Mouse (Mus musculus): Measurements from ENCODE around the gene March1.

The March1 gene

DNA sequence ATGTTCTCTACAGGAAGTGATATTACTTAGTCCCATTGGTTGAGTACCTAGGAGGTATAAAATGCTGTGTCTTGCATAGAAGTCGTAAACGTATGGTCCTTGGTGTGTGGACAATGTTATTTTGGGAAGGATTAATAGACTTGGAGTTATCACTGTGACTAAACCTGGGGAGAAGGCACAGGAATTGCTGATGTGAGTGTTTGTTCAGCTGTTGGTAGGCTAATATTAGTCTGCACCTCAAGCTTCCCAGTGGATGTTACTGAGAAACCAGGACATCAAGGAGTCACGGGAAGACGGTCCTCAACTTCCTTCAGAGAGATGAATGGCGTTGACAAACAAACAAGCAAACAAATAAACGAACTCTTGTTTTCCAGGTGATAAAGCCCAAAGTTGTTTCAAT lies 38.2 kb downstream of the March1 start:
- Histone ChIP-seq H3K4me1 (replicated peaks; ENCODE audit: low read depth, low read length) (no peaks in the 10 kb centered on the region), H3K9me3 (ENCODE audit: low read length) (no peaks in the 10 kb centered on the region), H3K4me3 (replicated peaks; ENCODE audit: low read length) (no peak overlapping the region), H3K27me3 (ENCODE audit: insufficient read depth, low read length) (no peaks in the 10 kb centered on the region), H3K36me3 (ENCODE audit: insufficient read depth, low read length) (no peaks in the 10 kb centered on the region)
- TF ChIP-seq NANOG (IDR thresholded peaks at IDR 0.05; ENCODE audit: borderline replicate concordance, low read length) (no peak), POU5F1 (IDR thresholded peaks at IDR 0.05; ENCODE audit: borderline replicate concordance, low read length) (no peak), CTCF (conservative IDR thresholded peaks at IDR 0.05; ENCODE audit: low read length) (no peak)

DNA sequence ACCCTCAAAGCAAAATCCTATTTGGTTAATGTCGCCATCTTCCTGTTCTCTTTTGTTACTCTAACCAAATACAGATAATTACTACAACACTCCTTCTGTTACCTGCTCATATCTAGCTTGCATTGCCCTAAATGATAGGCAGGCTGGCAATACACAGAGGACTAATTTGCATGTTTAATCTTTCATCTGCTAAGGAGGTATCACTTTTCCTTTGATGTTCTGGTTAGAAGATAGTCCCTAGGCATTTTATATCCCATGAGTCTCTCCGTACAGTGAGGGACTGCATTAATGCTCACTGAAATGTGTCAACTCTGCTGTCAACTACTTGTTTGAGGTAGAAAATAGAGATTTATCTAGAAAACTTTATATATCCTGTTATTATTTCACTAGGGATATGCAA lies 44.2 kb downstream of the March1 start:
- Histone ChIP-seq H3K36me3 (ENCODE audit: insufficient read depth, low read length) (no peaks in the 10 kb centered on the region), H3K4me1 (replicated peaks; ENCODE audit: low read depth, low read length) (no peaks in the 10 kb centered on the region), H3K27me3 (ENCODE audit: insufficient read depth, low read length) (no peaks in the 10 kb centered on the region), H3K9me3 (ENCODE audit: low read length) (no peaks in the 10 kb centered on the region), H3K4me3 (replicated peaks; ENCODE audit: low read length) (no peak overlapping the region)
- no peak for TF ChIP-seq CTCF (conservative IDR thresholded peaks at IDR 0.05; ENCODE audit: low read length)
- no peak for TF ChIP-seq POU5F1 (IDR thresholded peaks at IDR 0.05; ENCODE audit: borderline replicate concordance, low read length)
- no peak for TF ChIP-seq NANOG (IDR thresholded peaks at IDR 0.05; ENCODE audit: borderline replicate concordance, low read length)

DNA sequence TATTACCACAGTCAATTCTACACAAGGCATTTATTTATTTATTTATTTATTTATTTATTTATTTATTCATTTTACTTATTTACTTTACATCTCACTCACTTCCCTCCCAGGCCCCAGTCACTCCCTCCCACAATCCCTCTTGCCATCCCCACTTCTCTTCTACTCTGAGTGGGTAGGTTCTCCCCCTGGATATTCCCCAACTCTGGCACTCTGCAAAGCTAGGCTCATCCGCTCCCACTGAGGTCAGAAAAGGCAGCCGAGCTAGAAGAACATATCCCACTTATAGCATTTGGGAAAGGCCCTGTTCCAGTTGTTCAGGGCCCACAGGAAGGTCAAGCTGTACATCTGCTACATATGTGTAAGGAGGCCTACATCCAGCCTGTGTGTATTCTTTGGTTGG lies 48.1 kb downstream of the March1 start:
- Histone ChIP-seq H3K27me3 (ENCODE audit: insufficient read depth, low read length) (no peaks in the 10 kb centered on the region), H3K36me3 (ENCODE audit: insufficient read depth, low read length) (no peaks in the 10 kb centered on the region), H3K4me1 (replicated peaks; ENCODE audit: low read depth, low read length) (no peaks in the 10 kb centered on the region), H3K9me3 (ENCODE audit: low read length) (no peaks in the 10 kb centered on the region), H3K4me3 (replicated peaks; ENCODE audit: low read length) (no peak overlapping the region)
- no peak for TF ChIP-seq POU5F1 (IDR thresholded peaks at IDR 0.05; ENCODE audit: borderline replicate concordance, low read length)
- TF ChIP-seq NANOG (IDR thresholded peaks at IDR 0.05; ENCODE audit: borderline replicate concordance, low read length): no peak
- no peak for TF ChIP-seq CTCF (conservative IDR thresholded peaks at IDR 0.05; ENCODE audit: low read length)

DNA sequence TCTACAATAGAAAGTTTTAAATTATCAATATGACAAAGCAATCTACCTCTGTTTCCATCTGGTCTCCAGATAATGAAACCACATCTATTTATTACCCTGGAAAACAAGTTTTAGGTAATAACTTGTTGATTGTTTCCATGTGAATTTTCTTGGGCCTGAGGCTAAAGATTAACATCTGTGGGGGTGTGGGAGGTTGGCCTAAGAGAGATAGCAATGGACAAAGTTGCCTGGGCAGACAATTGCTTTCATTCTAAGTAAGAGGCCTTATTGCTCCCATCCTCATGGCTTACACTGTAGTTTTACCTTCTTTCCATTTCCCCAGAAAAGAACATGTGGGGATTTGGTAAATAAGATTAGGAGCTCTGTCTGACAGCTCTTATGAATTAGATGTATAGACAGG lies 125.4 kb downstream of the March1 start:
- Histone ChIP-seq H3K4me3 (replicated peaks; ENCODE audit: low read length) (no peak overlapping the region), H3K9me3 (ENCODE audit: low read length) (no peaks in the 10 kb centered on the region), H3K36me3 (ENCODE audit: insufficient read depth, low read length) (no peaks in the 10 kb centered on the region), H3K27me3 (ENCODE audit: insufficient read depth, low read length) (no peaks in the 10 kb centered on the region), H3K4me1 (replicated peaks; ENCODE audit: low read depth, low read length) (no peaks in the 10 kb centered on the region)
- TF ChIP-seq POU5F1 (IDR thresholded peaks at IDR 0.05; ENCODE audit: borderline replicate concordance, low read length) (no peak), CTCF (conservative IDR thresholded peaks at IDR 0.05; ENCODE audit: low read length) (no peak), NANOG (IDR thresholded peaks at IDR 0.05; ENCODE audit: borderline replicate concordance, low read length) (no peak)

DNA sequence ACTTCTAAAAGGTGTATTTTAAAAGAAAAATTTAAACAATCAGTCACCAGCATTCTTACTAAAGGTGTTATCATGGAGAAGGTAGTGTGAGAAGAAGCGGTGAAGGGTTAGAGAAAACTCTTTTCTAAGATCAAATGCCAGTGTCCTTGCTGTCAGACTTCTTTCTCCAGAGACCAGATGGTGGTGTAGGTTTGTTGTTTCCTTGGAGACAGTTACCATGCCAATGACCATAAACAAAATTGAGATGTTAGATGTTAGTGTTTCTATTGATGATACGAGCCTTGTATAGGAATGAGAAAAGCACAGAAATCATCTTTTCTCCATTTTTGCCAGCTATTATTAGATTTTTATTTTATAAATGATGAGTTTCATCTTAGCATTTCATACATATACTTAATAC lies 158.1 kb downstream of the March1 start:
- no peak overlapping the region for H3K4me3 ChIP-seq (replicated peaks; ENCODE audit: low read length)
- no peaks in the 10 kb centered on the region for H3K9me3 ChIP-seq (ENCODE audit: low read length)
- H3K4me1 ChIP-seq (replicated peaks; ENCODE audit: low read depth, low read length): no peaks in the 10 kb centered on the region
- no peaks in the 10 kb centered on the region for H3K27me3 ChIP-seq (ENCODE audit: insufficient read depth, low read length)
- no peaks in the 10 kb centered on the region for H3K36me3 ChIP-seq (ENCODE audit: insufficient read depth, low read length)
- TF ChIP-seq NANOG (IDR thresholded peaks at IDR 0.05; ENCODE audit: borderline replicate concordance, low read length): no peak
- no peak for TF ChIP-seq CTCF (conservative IDR thresholded peaks at IDR 0.05; ENCODE audit: low read length)
- TF ChIP-seq POU5F1 (IDR thresholded peaks at IDR 0.05; ENCODE audit: borderline replicate concordance, low read length): no peak

DNA sequence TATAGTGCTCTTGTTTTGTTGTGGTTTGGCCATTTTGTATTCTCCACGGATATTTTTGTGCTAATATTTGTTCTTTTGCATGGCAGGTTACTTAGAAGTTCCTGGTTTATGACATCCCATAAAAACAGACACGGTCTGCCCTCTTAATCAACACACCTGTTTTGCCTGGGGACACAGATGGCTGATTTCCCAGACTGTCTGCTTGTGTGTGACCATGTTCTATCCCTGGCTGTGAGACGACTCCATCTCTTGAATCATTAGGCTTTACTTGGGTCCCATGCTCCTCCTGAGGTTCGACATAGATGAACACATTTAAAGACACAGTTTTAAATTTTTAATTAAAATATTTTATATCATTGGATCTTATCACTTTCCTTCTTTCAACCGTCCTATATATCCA lies 163.5 kb downstream of the March1 start:
- H3K27me3 ChIP-seq (ENCODE audit: insufficient read depth, low read length): no peaks in the 10 kb centered on the region
- no peaks in the 10 kb centered on the region for H3K4me1 ChIP-seq (replicated peaks; ENCODE audit: low read depth, low read length)
- no peak overlapping the region for H3K4me3 ChIP-seq (replicated peaks; ENCODE audit: low read length)
- no peaks in the 10 kb centered on the region for H3K9me3 ChIP-seq (ENCODE audit: low read length)
- H3K36me3 ChIP-seq (ENCODE audit: insufficient read depth, low read length): no peaks in the 10 kb centered on the region
- no peak for TF ChIP-seq POU5F1 (IDR thresholded peaks at IDR 0.05; ENCODE audit: borderline replicate concordance, low read length)
- no peak for TF ChIP-seq NANOG (IDR thresholded peaks at IDR 0.05; ENCODE audit: borderline replicate concordance, low read length)
- TF ChIP-seq CTCF (conservative IDR thresholded peaks at IDR 0.05; ENCODE audit: low read length): no peak

DNA sequence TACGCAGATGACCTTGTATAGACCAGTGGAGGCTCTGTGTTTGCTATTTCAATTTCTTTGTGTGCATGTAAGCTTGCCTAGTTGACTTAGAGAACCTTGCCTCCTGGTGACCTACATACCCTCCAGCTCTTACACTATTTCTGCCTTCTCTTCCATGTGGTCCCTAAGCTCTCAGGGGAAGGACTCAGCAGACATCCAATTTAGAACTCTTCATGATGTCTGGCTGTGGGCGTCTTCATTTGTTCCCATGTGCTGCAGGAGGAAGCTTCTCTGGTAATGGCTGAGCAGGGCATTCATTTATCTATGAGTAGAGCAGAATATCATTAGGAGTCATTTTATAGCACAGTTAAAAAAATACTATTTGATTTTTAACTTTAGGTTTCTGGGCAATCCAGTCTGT lies 195.3 kb downstream of the March1 start:
- no peaks in the 10 kb centered on the region for H3K9me3 ChIP-seq (ENCODE audit: low read length)
- H3K4me3 ChIP-seq (replicated peaks; ENCODE audit: low read length): no peak overlapping the region
- no peaks in the 10 kb centered on the region for H3K36me3 ChIP-seq (ENCODE audit: insufficient read depth, low read length)
- H3K27me3 ChIP-seq (ENCODE audit: insufficient read depth, low read length): no peaks in the 10 kb centered on the region
- no peak for TF ChIP-seq NANOG (IDR thresholded peaks at IDR 0.05; ENCODE audit: borderline replicate concordance, low read length)
- TF ChIP-seq POU5F1 (IDR thresholded peaks at IDR 0.05; ENCODE audit: borderline replicate concordance, low read length): no peak
- no peak for TF ChIP-seq CTCF (conservative IDR thresholded peaks at IDR 0.05; ENCODE audit: low read length)
- peaks cover 5% of the 10 kb centered on the region; the same call in 1 of the 2 replicates for H3K4me1 ChIP-seq (replicated peaks; ENCODE audit: low read depth, low read length)

DNA sequence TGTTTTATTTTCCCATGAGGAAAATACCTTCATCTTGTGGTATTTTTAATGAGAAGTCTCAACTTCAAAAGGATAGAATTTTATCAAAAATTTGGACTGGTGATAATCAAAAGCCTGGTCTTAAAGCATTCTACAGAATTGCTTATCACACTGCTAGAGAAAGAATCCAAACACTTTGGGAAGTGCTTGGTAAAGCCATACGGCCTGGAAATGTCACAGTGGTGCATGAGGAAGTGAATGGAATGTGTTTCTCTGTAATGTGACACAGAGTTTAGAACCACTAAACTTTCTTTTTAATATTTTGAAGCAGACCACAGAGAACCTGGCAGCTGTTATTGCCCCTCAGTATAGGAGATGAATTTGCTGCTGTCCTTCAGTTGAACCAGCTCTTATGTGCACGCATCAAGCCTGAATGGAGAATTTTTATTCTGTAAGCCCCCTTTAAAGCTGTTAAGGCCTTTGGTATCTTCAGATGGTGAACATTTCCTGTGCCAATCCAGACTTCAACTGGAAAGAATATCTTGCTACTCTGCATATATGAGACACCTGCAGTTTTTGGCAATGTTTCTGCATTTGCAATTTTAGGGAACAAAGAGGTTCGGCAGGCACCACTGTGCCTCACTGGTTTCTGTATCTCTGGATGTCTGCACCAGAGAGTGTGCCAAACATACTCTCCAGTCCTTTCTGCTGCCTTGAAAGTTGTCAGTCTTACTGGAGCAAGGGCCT lies 304.8 kb downstream of the March1 start:
- TF ChIP-seq CTCF (conservative IDR thresholded peaks at IDR 0.05; ENCODE audit: low read length): no peak
- no peak for TF ChIP-seq NANOG (IDR thresholded peaks at IDR 0.05; ENCODE audit: borderline replicate concordance, low read length)

DNA sequence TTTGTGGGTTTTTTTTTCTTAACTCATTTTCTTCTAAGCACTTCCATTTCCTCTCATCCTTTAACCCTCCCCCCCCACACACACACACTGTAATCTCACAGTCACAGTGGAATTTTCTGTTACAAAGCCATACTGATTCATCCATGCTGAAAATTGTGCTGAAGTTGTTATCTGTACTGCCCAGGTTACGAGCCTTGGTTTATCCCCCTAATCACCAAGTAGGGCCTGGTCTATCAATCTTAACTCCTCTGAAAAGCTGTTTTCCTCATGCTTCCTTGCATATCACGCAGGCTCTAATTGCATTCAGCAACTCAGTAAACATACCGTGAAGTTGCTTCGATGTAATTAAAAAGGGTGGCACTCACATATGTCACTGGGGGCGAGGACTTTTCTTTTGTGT lies 339.2 kb downstream of the March1 start:
- Histone ChIP-seq H3K4me3 (replicated peaks; ENCODE audit: low read length) (no peak overlapping the region), H3K36me3 (ENCODE audit: insufficient read depth, low read length) (no peaks in the 10 kb centered on the region), H3K4me1 (replicated peaks; ENCODE audit: low read depth, low read length) (no peaks in the 10 kb centered on the region), H3K27me3 (ENCODE audit: insufficient read depth, low read length) (no peaks in the 10 kb centered on the region), H3K9me3 (ENCODE audit: low read length) (no peaks in the 10 kb centered on the region)
- TF ChIP-seq POU5F1 (IDR thresholded peaks at IDR 0.05; ENCODE audit: borderline replicate concordance, low read length) (no peak), NANOG (IDR thresholded peaks at IDR 0.05; ENCODE audit: borderline replicate concordance, low read length) (no peak), CTCF (conservative IDR thresholded peaks at IDR 0.05; ENCODE audit: low read length) (no peak)

More for the DNA sequence above, 304.8 kb downstream of the March1 start:
- no peaks in the 10 kb centered on the region for H3K36me3 ChIP-seq (ENCODE audit: insufficient read depth, low read length)
- no peaks in the 10 kb centered on the region for H3K27me3 ChIP-seq (ENCODE audit: insufficient read depth, low read length)
- H3K4me1 ChIP-seq (replicated peaks; ENCODE audit: low read depth, low read length): no peaks in the 10 kb centered on the region
- peaks cover 28% of the 10 kb centered on the region for H3K9me3 ChIP-seq (ENCODE audit: low read length)
- no peak overlapping the region for H3K4me3 ChIP-seq (replicated peaks; ENCODE audit: low read length)

Measured in E14TG2a.4 (cell line).